Mouse (Mus musculus): ENCODE data around the gene Tmem242. TPM values are rescaled to one million over a fixed set of nuclear protein-coding genes. Genes with fewer than 3 reads are reported as not detected.

Gene Tmem242
- polyA plus RNA-seq (2014; fragmentation: Nextera tagmentation; extraction: Ambion mirVana): 121 and 139 TPM in 2 replicates

GRCm38 (mm10) chr17:5440159-5440971 lies at the start of gene Tmem242:
Tmem242 (minus strand) TSS chr17:5440259.
- Histone ChIP-seq H3K27ac (ENCODE audit: low read depth, low read length) (0 out of 2 replicates have a peak within 1 kb of the TSS, but pooled peaks have one; percentile 41), H3K9ac (ENCODE audit: low read depth, low read length) (peak within 1 kb of the TSS; percentile 91), H3K4me1 (ENCODE audit: control insufficient read depth, insufficient read depth, low read length) (0 out of 2 replicates have a peak, but pooled peaks cover 3% of the 10 kb centered on the region), H3K4me3 (ENCODE audit: low read depth, low read length) (peak within 1 kb of the TSS; percentile 78), H3K4me2 (peak within 1 kb of the TSS; percentile 89), H3K36me3 (ENCODE audit: control insufficient read depth, insufficient read depth, low read length) (no peaks in the 10 kb centered on the region), H3K27me3 (ENCODE audit: control insufficient read depth, insufficient read depth, low read length) (no peaks in the 10 kb centered on the region; the same call in 1 of the 2 replicates), H3K9me3 (replicated peaks; ENCODE audit: control insufficient read depth, low read length) (no peaks in the 10 kb centered on the region)
- peak; percentile 74 for ATAC-seq (replicated peaks; ENCODE audit: insufficient number of reproducible peaks, low FRiP score, low TSS enrichment)
- under 1% methylated on average over 27 of the region's 27 CpGs for WGBS (ENCODE audit: insufficient replicate concordance)

DNA sequence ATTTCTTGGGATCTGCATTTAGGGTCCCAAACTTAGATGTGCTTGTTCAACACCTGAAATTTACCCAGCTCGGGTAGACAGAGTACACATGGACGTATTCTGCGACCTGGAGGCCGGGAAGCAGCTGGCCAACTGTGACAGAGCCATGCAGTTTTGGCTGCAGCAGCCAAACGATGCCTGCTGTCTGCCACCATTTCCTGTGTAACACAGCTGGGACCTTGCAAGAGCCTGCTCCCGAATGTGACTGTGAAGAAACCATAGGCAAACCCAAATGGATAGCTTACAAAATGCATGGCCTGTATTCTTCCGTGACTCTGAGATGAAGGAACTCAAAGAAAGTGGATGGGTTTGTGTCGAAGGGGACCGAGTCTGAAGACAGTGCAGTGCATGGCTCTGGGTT lies 48.1 kb upstream of the Tmem242 start:
- Histone ChIP-seq H3K4me3 (ENCODE audit: low read depth, low read length) (no peak overlapping the region), H3K27me3 (ENCODE audit: control insufficient read depth, insufficient read depth, low read length) (peaks cover 5% of the 10 kb centered on the region), H3K4me1 (ENCODE audit: control insufficient read depth, insufficient read depth, low read length) (no peaks in the 10 kb centered on the region), H3K4me2 (no peak overlapping the region), H3K27ac (ENCODE audit: low read depth, low read length) (no peak overlapping the region), H3K9ac (ENCODE audit: low read depth, low read length) (no peak overlapping the region), H3K9me3 (replicated peaks; ENCODE audit: control insufficient read depth, low read length) (no peaks in the 10 kb centered on the region), H3K36me3 (ENCODE audit: control insufficient read depth, insufficient read depth, low read length) (no peaks in the 10 kb centered on the region)
- ATAC-seq (replicated peaks; ENCODE audit: insufficient number of reproducible peaks, low FRiP score, low TSS enrichment): no peak
- 61% methylated on average over 9 of the region's 9 CpGs for WGBS (ENCODE audit: insufficient replicate concordance)

DNA sequence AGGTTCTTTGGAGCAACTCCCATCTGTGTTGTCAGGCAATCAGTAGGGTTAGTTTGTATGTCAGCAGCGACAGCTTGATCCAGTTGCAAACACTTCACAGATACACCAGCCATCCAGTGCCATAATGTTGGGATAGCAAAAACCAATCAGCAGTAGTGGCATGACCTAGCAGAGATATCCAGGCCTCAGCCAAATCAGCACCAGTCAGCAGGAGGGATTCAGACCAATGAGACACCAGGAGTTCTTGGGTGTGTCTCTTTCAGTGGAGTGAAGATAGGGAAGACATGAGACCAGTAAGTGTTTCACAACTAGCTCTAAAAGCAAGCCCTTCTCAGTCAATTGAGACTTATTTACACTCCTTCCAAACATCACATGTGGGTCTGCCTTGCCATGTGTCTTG lies 44.6 kb upstream of the Tmem242 start:
- Histone ChIP-seq H3K4me2 (no peak overlapping the region), H3K27me3 (ENCODE audit: control insufficient read depth, insufficient read depth, low read length) (peaks cover 7% of the 10 kb centered on the region), H3K4me1 (ENCODE audit: control insufficient read depth, insufficient read depth, low read length) (no peaks in the 10 kb centered on the region), H3K9ac (ENCODE audit: low read depth, low read length) (no peak overlapping the region), H3K4me3 (ENCODE audit: low read depth, low read length) (no peak overlapping the region), H3K9me3 (replicated peaks; ENCODE audit: control insufficient read depth, low read length) (no peaks in the 10 kb centered on the region), H3K36me3 (ENCODE audit: control insufficient read depth, insufficient read depth, low read length) (no peaks in the 10 kb centered on the region), H3K27ac (ENCODE audit: low read depth, low read length) (no peak overlapping the region)
- 80% methylated on average over 1 of the region's 1 CpGs for WGBS (ENCODE audit: insufficient replicate concordance)
- ATAC-seq (replicated peaks; ENCODE audit: insufficient number of reproducible peaks, low FRiP score, low TSS enrichment): peak; percentile 75

- ATAC-seq (replicated peaks; ENCODE audit: insufficient number of reproducible peaks, low FRiP score, low TSS enrichment): no peak
- WGBS (ENCODE audit: insufficient replicate concordance): 65% methylated on average over 4 of the region's 4 CpGs
- Histone ChIP-seq H3K27ac (ENCODE audit: low read depth, low read length) (no peak overlapping the region), H3K9ac (ENCODE audit: low read depth, low read length) (no peak overlapping the region), H3K4me3 (ENCODE audit: low read depth, low read length) (no peak overlapping the region), H3K27me3 (ENCODE audit: control insufficient read depth, insufficient read depth, low read length) (peaks cover 2% of the 10 kb centered on the region; the same call in 1 of the 2 replicates), H3K36me3 (ENCODE audit: control insufficient read depth, insufficient read depth, low read length) (no peaks in the 10 kb centered on the region), H3K4me2 (no peak overlapping the region), H3K4me1 (ENCODE audit: control insufficient read depth, insufficient read depth, low read length) (no peaks in the 10 kb centered on the region), H3K9me3 (replicated peaks; ENCODE audit: control insufficient read depth, low read length) (no peaks in the 10 kb centered on the region)
Measured at GRCm38 (mm10) chr17:5483456-5483855, 43.4 kb upstream of the Tmem242 start.

DNA sequence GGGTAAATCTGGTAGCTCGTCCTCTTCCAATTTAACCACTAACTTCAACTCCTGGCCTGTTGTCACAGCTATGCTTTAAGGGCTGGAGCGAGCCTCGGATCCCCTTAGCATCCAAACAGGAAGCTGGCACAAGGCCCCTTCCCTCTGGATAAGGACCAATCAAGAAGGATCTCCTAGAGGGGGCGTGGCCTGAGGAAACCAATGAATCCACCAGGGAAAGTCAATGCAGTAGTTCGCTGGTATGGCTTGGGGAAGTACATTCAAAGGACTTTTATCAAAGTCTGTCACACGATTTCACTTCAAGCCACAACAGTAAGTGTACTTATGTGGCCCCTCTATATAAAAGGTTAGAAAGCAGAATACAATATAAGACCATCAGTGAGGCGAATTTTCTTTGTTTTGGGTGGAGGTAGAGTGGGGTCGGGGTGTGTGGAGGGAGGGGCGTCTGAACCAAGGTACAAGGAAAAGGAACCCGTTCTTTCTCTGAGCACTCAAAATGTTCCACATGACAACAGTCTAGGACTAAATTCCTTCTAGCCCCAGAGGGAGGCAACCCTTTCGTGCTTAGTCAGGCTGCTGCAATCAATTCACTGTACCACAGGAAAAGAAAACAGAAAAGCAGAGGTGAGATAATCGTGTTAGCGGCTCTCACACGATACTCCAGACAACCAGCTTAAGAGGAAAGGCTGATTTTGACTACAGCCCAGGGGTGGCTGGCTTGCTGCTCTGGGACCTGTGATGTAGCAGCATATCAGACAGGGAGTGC lies 36.1 kb upstream of the Tmem242 start:
- WGBS (ENCODE audit: insufficient replicate concordance): 45% methylated on average over 14 of the region's 14 CpGs
- Histone ChIP-seq H3K9me3 (replicated peaks; ENCODE audit: control insufficient read depth, low read length) (no peaks in the 10 kb centered on the region), H3K36me3 (ENCODE audit: control insufficient read depth, insufficient read depth, low read length) (no peaks in the 10 kb centered on the region), H3K27me3 (ENCODE audit: control insufficient read depth, insufficient read depth, low read length) (no peaks in the 10 kb centered on the region), H3K4me2 (peak overlapping the region; percentile 27), H3K4me3 (ENCODE audit: low read depth, low read length) (0 out of 2 replicates have a peak overlapping the region, but pooled peaks have one; percentile 6), H3K4me1 (ENCODE audit: control insufficient read depth, insufficient read depth, low read length) (no peaks in the 10 kb centered on the region), H3K9ac (ENCODE audit: low read depth, low read length) (no peak overlapping the region), H3K27ac (ENCODE audit: low read depth, low read length) (no peak overlapping the region)
- ATAC-seq (replicated peaks; ENCODE audit: insufficient number of reproducible peaks, low FRiP score, low TSS enrichment): no peak

- 38% methylated on average over 3 of the region's 3 CpGs for whole genome bisulfite sequencing (ENCODE audit: insufficient replicate concordance)
Measured at GRCm38 (mm10) chr17:5472268-5472667, 32.2 kb upstream of the Tmem242 start.

GRCm38 (mm10) chr17:5467177-5467576 lies 27.1 kb upstream of the Tmem242 start:
- H3K4me3 ChIP-seq (ENCODE audit: low read depth, low read length): no peak overlapping the region
- no peak overlapping the region for H3K27ac ChIP-seq (ENCODE audit: low read depth, low read length)
- H3K27me3 ChIP-seq (ENCODE audit: control insufficient read depth, insufficient read depth, low read length): no peaks in the 10 kb centered on the region
- no peak overlapping the region for H3K4me2 ChIP-seq
- no peaks in the 10 kb centered on the region for H3K36me3 ChIP-seq (ENCODE audit: control insufficient read depth, insufficient read depth, low read length)
- H3K9ac ChIP-seq (ENCODE audit: low read depth, low read length): no peak overlapping the region
- no peaks in the 10 kb centered on the region for H3K4me1 ChIP-seq (ENCODE audit: control insufficient read depth, insufficient read depth, low read length)
- no peak for ATAC-seq (replicated peaks; ENCODE audit: insufficient number of reproducible peaks, low FRiP score, low TSS enrichment)
- 44% methylated on average over 4 of the region's 4 CpGs for WGBS (ENCODE audit: insufficient replicate concordance)
- no peaks in the 10 kb centered on the region for H3K9me3 ChIP-seq (replicated peaks; ENCODE audit: control insufficient read depth, low read length)

More at GRCm38 (mm10) chr17:5472268-5472667, 32.2 kb upstream of the Tmem242 start:
- H3K27ac ChIP-seq (ENCODE audit: low read depth, low read length): no peak overlapping the region
- H3K4me3 ChIP-seq (ENCODE audit: low read depth, low read length): no peak overlapping the region
- no peak for ATAC-seq (replicated peaks; ENCODE audit: insufficient number of reproducible peaks, low FRiP score, low TSS enrichment)
- H3K27me3 ChIP-seq (ENCODE audit: control insufficient read depth, insufficient read depth, low read length): no peaks in the 10 kb centered on the region
- no peak overlapping the region for H3K9ac ChIP-seq (ENCODE audit: low read depth, low read length)
- H3K36me3 ChIP-seq (ENCODE audit: control insufficient read depth, insufficient read depth, low read length): no peaks in the 10 kb centered on the region
- H3K4me1 ChIP-seq (ENCODE audit: control insufficient read depth, insufficient read depth, low read length): no peaks in the 10 kb centered on the region
- H3K9me3 ChIP-seq (replicated peaks; ENCODE audit: control insufficient read depth, low read length): no peaks in the 10 kb centered on the region
- no peak overlapping the region for H3K4me2 ChIP-seq

DNA sequence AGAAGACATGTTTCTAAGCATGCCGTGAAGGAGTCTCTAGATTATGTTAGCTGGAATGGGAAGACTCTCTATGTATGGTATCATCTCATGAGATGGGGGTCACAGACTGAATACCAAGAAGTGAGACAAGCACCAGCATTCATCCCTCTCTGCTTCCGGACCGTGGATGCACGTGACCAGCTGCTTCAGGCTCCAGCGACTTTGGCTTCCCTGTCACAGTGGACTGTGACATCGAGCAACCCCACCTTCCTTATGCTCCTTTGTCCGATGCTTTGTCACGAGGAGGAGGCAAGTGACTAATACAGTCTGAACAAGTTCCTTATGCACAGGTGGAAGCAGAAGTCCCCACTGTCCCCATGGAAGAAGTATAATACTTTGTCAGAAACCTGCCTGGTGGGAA lies 26.7 kb upstream of the Tmem242 start:
- Histone ChIP-seq H3K4me1 (ENCODE audit: control insufficient read depth, insufficient read depth, low read length) (no peaks in the 10 kb centered on the region), H3K27me3 (ENCODE audit: control insufficient read depth, insufficient read depth, low read length) (no peaks in the 10 kb centered on the region), H3K36me3 (ENCODE audit: control insufficient read depth, insufficient read depth, low read length) (no peaks in the 10 kb centered on the region), H3K4me2 (no peak overlapping the region), H3K9ac (ENCODE audit: low read depth, low read length) (no peak overlapping the region), H3K27ac (ENCODE audit: low read depth, low read length) (no peak overlapping the region), H3K4me3 (ENCODE audit: low read depth, low read length) (no peak overlapping the region), H3K9me3 (replicated peaks; ENCODE audit: control insufficient read depth, low read length) (no peaks in the 10 kb centered on the region)
- 72% methylated on average over 8 of the region's 8 CpGs for WGBS (ENCODE audit: insufficient replicate concordance)
- ATAC-seq (replicated peaks; ENCODE audit: insufficient number of reproducible peaks, low FRiP score, low TSS enrichment): no peak

All from heart, embryonic 11.5 days (tissue).